Mouse (Mus musculus) liver, embryonic 16.5 days (tissue): Measurements from ENCODE around the gene Psme1. TPM values are rescaled to one million over a fixed set of nuclear protein-coding genes. Genes with fewer than 3 reads are reported as not detected.

Source experiments
- ATAC-seq: fragments of 200-750 bp; cut with Nextera tagmentation; 2 replicates; pipeline ENCODE4 v1.8.0; 2017; ENCODE audit warnings: low read depth, mild to moderate bottlenecking, moderate number of reproducible peaks, moderate library complexity
- H3K27ac ChIP-seq: fragments of 300-500 bp; sonication (generic); 2 replicates; pipeline ENCODE4 v1.5.1; 2014; ENCODE audit warnings: mild to moderate bottlenecking, low read length
- H3K27me3 ChIP-seq: fragments of 300-500 bp; sonication (generic); 2 replicates; pipeline ENCODE4 v1.6.1; 2014; ENCODE audit warnings: low read depth, low read length, mixed read lengths; ENCODE audit not compliant: control insufficient read depth, insufficient read depth
- H3K36me3 ChIP-seq: fragments of 300-500 bp; sonication (generic); 2 replicates; pipeline ENCODE4 v1.6.1; 2014; ENCODE audit warnings: mild to moderate bottlenecking; ENCODE audit not compliant: control insufficient read depth, insufficient read depth
- H3K4me1 ChIP-seq: fragments of 300-500 bp; sonication (generic); 2 replicates; pipeline ENCODE4 v1.6.1; 2014; ENCODE audit warnings: low read depth, low read length, mixed read lengths; ENCODE audit not compliant: control insufficient read depth
- H3K4me2 ChIP-seq: fragments of 300-500 bp; sonication (generic); 2 replicates; pipeline ENCODE4 v1.6.1; 2014; ENCODE audit warnings: low read depth, low read length, mixed read lengths
- H3K4me3 ChIP-seq: fragments of 300-500 bp; sonication (generic); 2 replicates; pipeline ENCODE4 v1.5.1; 2014; ENCODE audit warnings: low read depth, mild to moderate bottlenecking, low read length
- H3K9ac ChIP-seq: fragments of 300-500 bp; sonication (generic); 2 replicates; pipeline ENCODE4 v1.6.1; 2014; ENCODE audit warnings: low read depth, low read length
- H3K9me3 ChIP-seq: fragments of 300-500 bp; sonication (generic); replicated peaks from 2 replicates; pipeline ENCODE4 v1.6.1; 2016; ENCODE audit warnings: low read length; ENCODE audit not compliant: control insufficient read depth
- WGBS: fragments of 180-500 bp; shearing (Covaris S2); extraction: QIAGEN DNeasy Blood & Tissue Kit; methylation state at CpG from one replicate; pipeline ENCODE4 v1.1.7; 2014; ENCODE audit not compliant: insufficient replicate concordance; 5-methylcytosine and 5-hydroxymethylcytosine counted together
- polyA plus RNA-seq: library from polyadenylated mRNA; unstranded; fragments of >200 nt; fragmentation: Nextera tagmentation; extraction: Ambion mirVana; gene quantifications from 2 replicates; pipeline ENCODE4 v1.2.1, GENCODE M21; 2015

Gene Psme1
- polyA plus RNA-seq, 1 experiment from 2014 or later = 114 TPM

- WGBS = 87% methylated on average over 8 of the region's 8 CpGs
- ATAC-seq = no peak
- Histone ChIP-seq H3K27me3 (no peaks in the 10 kb centered on the region), H3K4me2 (no peak overlapping the region), H3K4me3 (no peak overlapping the region), H3K9me3 (no peaks in the 10 kb centered on the region), H3K9ac (no peak overlapping the region), H3K36me3 (peaks cover 29% of the 10 kb centered on the region), H3K27ac (no peak overlapping the region), H3K4me1 (peaks cover 14% of the 10 kb centered on the region)
Observed at GRCm38 (mm10) chr14:55551794-55552193, 26.1 kb upstream of the Psme1 start.

GRCm38 (mm10) chr14:55554635-55555034 is 23.3 kb upstream of the Psme1 start:
- Histone ChIP-seq H3K27ac (no peak overlapping the region), H3K27me3 (no peaks in the 10 kb centered on the region), H3K4me2 (no peak overlapping the region), H3K9me3 (no peaks in the 10 kb centered on the region), H3K4me1 (peaks cover 35% of the 10 kb centered on the region), H3K36me3 (peaks cover 4% of the 10 kb centered on the region), H3K4me3 (no peak overlapping the region), H3K9ac (no peak overlapping the region)
- ATAC-seq = no peak

GRCm38 (mm10) chr14:55555788-55556187 is 22.1 kb upstream of the Psme1 start:
- Histone ChIP-seq H3K27me3 (no peaks in the 10 kb centered on the region), H3K4me1 (peaks cover 35% of the 10 kb centered on the region), H3K4me2 (no peak overlapping the region), H3K4me3 (no peak overlapping the region), H3K36me3 (no peaks in the 10 kb centered on the region), H3K9me3 (no peaks in the 10 kb centered on the region), H3K27ac (no peak overlapping the region), H3K9ac (no peak overlapping the region)
- ATAC-seq = no peak
- WGBS = 70% methylated on average over 3 of the region's 3 CpGs

GRCm38 (mm10) chr14:55557003-55557402 is 20.9 kb upstream of the Psme1 start:
- no peak for ATAC-seq
- Histone ChIP-seq H3K9me3 (no peaks in the 10 kb centered on the region), H3K27me3 (no peaks in the 10 kb centered on the region), H3K27ac (peak overlapping the region; percentile 83), H3K4me3 (no peak overlapping the region), H3K4me1 (peaks cover 47% of the 10 kb centered on the region), H3K4me2 (no peak overlapping the region), H3K36me3 (no peaks in the 10 kb centered on the region), H3K9ac (no peak overlapping the region; the same call in 1 of the 2 replicates)
- WGBS = 13% methylated on average over 5 of the region's 5 CpGs

- H3K9ac ChIP-seq = peak overlapping the region; percentile 10; the same call in 1 of the 2 replicates
- 76% methylated on average over 3 of the region's 3 CpGs for WGBS
- no peaks in the 10 kb centered on the region for H3K9me3 ChIP-seq
- H3K27ac ChIP-seq = peak overlapping the region; percentile 83
- H3K4me2 ChIP-seq = no peak overlapping the region
- no peaks in the 10 kb centered on the region for H3K27me3 ChIP-seq
- H3K4me3 ChIP-seq = no peak overlapping the region
- H3K4me1 ChIP-seq = peaks cover 47% of the 10 kb centered on the region
- no peak for ATAC-seq
- no peaks in the 10 kb centered on the region for H3K36me3 ChIP-seq
Observed at GRCm38 (mm10) chr14:55557587-55557986, 20.3 kb upstream of the Psme1 start.

- Histone ChIP-seq H3K9ac (peak overlapping the region; percentile 90; the same call in 1 of the 2 replicates), H3K27ac (peak overlapping the region; percentile 100), H3K4me2 (peak overlapping the region; percentile 89), H3K4me3 (peak overlapping the region; percentile 78), H3K4me1 (peaks cover 47% of the 10 kb centered on the region), H3K36me3 (no peaks in the 10 kb centered on the region), H3K27me3 (no peaks in the 10 kb centered on the region), H3K9me3 (no peaks in the 10 kb centered on the region)
- WGBS = 31% methylated on average over 6 of the region's 6 CpGs
- peak; percentile 20 for ATAC-seq
Observed at GRCm38 (mm10) chr14:55558740-55559448, 19.0 kb upstream of the Psme1 start.

GRCm38 (mm10) chr14:55559799-55560201 is 18.1 kb upstream of the Psme1 start, which contains the start of gene Dcaf11:
Gene Dcaf11 (plus strand): TSS chr14:55560006.
- under 1% methylated on average over 27 of the region's 27 CpGs for WGBS
- H3K9me3 ChIP-seq = no peaks in the 10 kb centered on the region
- H3K27me3 ChIP-seq = no peaks in the 10 kb centered on the region
- peaks cover 43% of the 10 kb centered on the region for H3K4me1 ChIP-seq
- H3K27ac ChIP-seq = peak within 1 kb of the TSS; percentile 100
- peak within 1 kb of the TSS; percentile 89 for H3K4me2 ChIP-seq
- ATAC-seq = peak; percentile 76
- H3K9ac ChIP-seq = peak within 1 kb of the TSS; percentile 90
- peaks cover 7% of the 10 kb centered on the region for H3K36me3 ChIP-seq
- peak within 1 kb of the TSS; percentile 78 for H3K4me3 ChIP-seq

- Histone ChIP-seq H3K9me3 (no peaks in the 10 kb centered on the region), H3K4me2 (peak within 1 kb of the TSS; percentile 89), H3K4me3 (peak within 1 kb of the TSS; percentile 78), H3K36me3 (peaks cover 13% of the 10 kb centered on the region), H3K27me3 (no peaks in the 10 kb centered on the region), H3K4me1 (peaks cover 43% of the 10 kb centered on the region), H3K27ac (peak within 1 kb of the TSS; percentile 100), H3K9ac (peak within 1 kb of the TSS; percentile 90)
- under 1% methylated on average over 51 of the region's 51 CpGs for WGBS
- ATAC-seq = peak; percentile 87
Observed at GRCm38 (mm10) chr14:55560202-55561073, 17.5 kb upstream of the Psme1 start, which contains the start of gene A730061H03Rik. Gene A730061H03Rik (minus strand): TSS chr14:55560406.
